Mouse (Mus musculus) erythroblast, adult 5-6 weeks (primary cell): ENCODE data around the gene Slc39a7. TPM values are rescaled to one million over a fixed set of nuclear protein-coding genes. Genes with fewer than 3 reads are reported as not detected.

Source experiments
- ATAC-seq: replicated peaks from 2 replicates; pipeline ENCODE4 v1.8.0; 2016; ENCODE audit warnings: moderate number of reproducible peaks, mild to moderate bottlenecking, moderate TSS enrichment, inconsistent platforms; ENCODE audit not compliant: poor library complexity, low FRiP score, severe bottlenecking
- total RNA-seq, 2 experiments: library from RNA; stranded (forward) in 1 of 2; stranded (reverse) in 1 of 2; fragments of 150-400 nt in 1 of 2; fragments of 200-764, 138-1000 nt in 1 of 2; gene quantifications; 2 replicates each; pipeline versions ENCODE4 v1.2.3 to v1.2.4; 2015 to 2017; ENCODE audit warnings: low replicate concordance in 2 of 2

Slc39a7 gene
- not detected in 2 replicates for total RNA-seq (2015; ENCODE audit: low replicate concordance)
- total RNA-seq (2017; ENCODE audit: low replicate concordance), result 11.5 and 16.6 TPM in 2 replicates

- peak; percentile 78 for ATAC-seq
Measured at GRCm38 (mm10) chr17:34031465-34032173, at the start of gene Slc39a7, which contains the start of gene Rxrb. TSS of gene Slc39a7 (minus strand) at chr17:34031682. TSS of gene Rxrb (plus strand) at chr17:34031812.

GRCm38 (mm10) chr17:34079621-34080020 lies 48.1 kb upstream of the Slc39a7 start:
- ATAC-seq, result no peak

GRCm38 (mm10) chr17:34079002-34079401 lies 47.5 kb upstream of the Slc39a7 start:
- no peak for ATAC-seq

- ATAC-seq, result no peak
Measured at GRCm38 (mm10) chr17:34078148-34078547, 46.7 kb upstream of the Slc39a7 start.

GRCm38 (mm10) chr17:34077549-34077948 lies 46.1 kb upstream of the Slc39a7 start:
- peak; percentile 69 for ATAC-seq

- ATAC-seq, result 0 out of 2 replicates have a peak, but pooled peaks have one; percentile 61
Measured at GRCm38 (mm10) chr17:34075271-34075670, 43.8 kb upstream of the Slc39a7 start.

- no peak for ATAC-seq
Measured at GRCm38 (mm10) chr17:34072091-34072490, 40.6 kb upstream of the Slc39a7 start.

GRCm38 (mm10) chr17:34068864-34069263 lies 37.4 kb upstream of the Slc39a7 start:
- ATAC-seq, result no peak

- ATAC-seq, result no peak
Measured at GRCm38 (mm10) chr17:34057224-34057623, 25.7 kb upstream of the Slc39a7 start.

GRCm38 (mm10) chr17:34047404-34048050 lies 16.0 kb upstream of the Slc39a7 start:
- no peak for ATAC-seq

GRCm38 (mm10) chr17:34045941-34046340 lies 14.5 kb upstream of the Slc39a7 start:
- ATAC-seq, result no peak

GRCm38 (mm10) chr17:34039562-34040450 lies 8.3 kb upstream of the Slc39a7 start:
- ATAC-seq, result no peak

GRCm38 (mm10) chr17:34038878-34039561 lies 7.5 kb upstream of the Slc39a7 start, which contains the start of gene Col11a2:
TSS of gene Col11a2 (plus strand) at chr17:34039437.
- no peak for ATAC-seq

- ATAC-seq, result no peak
Measured at GRCm38 (mm10) chr17:34038440-34038839, 7.0 kb upstream of the Slc39a7 start.

GRCm38 (mm10) chr17:34037241-34037640 lies 5.8 kb upstream of the Slc39a7 start:
- ATAC-seq, result no peak

GRCm38 (mm10) chr17:34036647-34037046 lies 5.2 kb upstream of the Slc39a7 start:
- no peak for ATAC-seq

- ATAC-seq, result no peak
Measured at GRCm38 (mm10) chr17:34035517-34035916, 4.0 kb upstream of the Slc39a7 start.

GRCm38 (mm10) chr17:34034064-34034463 lies 2.6 kb upstream of the Slc39a7 start:
- ATAC-seq, result peak; percentile 36; the same call in 1 of the 2 replicates

- ATAC-seq, result no peak
Measured at GRCm38 (mm10) chr17:34033441-34033840, 2.0 kb upstream of the Slc39a7 start.
